Mouse (Mus musculus) c-Kit-positive CD71-positive TER-119-positive erythroid progenitor cells, embryonic 14.5 days (primary cell): ENCODE measurements around the gene Rcc2.

ENCODE experiments used
- DNase-seq: peaks from one replicate; pipeline ENCODE4 v3.0.0-alpha.2; 2013; ENCODE audit warnings: low spot score

Gene Rcc2

GRCm38 (mm10) chr4:140700269-140701018, at the start of gene Rcc2:
Rcc2 (plus strand) TSS chr4:140700541.
- DNase-seq: peak; percentile 53

DNA sequence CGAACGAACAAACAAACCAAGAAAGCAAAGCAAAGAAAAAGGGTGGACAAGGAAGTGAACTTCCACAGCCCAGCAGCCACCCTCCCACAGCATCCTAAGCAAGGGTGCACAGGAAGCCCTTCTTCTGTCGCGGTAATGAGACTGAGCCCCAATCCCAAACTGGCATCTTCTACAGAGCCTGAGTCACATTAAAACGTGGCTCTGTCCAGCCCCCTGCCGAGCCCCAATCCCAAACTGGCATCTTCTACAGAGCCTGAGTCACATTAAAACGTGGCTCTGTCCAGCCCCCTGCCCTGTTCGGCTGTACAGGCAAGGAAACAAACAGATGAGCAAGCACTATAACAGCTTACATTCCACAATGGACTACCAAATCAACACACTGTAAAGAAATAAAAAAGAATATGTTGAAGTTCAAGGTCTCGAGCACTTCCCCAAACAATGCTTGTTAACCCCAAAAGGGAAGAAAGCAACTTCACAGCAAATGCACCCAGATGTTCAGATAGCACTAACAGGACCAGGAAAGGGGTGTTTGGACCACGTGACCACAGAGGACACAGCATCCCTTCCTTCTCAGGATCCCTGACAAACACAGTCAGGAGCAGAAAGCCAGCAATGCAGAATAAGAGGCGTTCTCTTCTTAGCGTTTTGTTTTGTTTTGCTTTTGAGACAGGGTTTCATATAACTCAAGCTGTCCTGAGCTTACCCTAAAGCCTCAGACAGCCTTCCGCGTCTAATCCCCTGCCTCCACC, 46.3 kb upstream of the Rcc2 start:
- no peak for DNase-seq

DNA sequence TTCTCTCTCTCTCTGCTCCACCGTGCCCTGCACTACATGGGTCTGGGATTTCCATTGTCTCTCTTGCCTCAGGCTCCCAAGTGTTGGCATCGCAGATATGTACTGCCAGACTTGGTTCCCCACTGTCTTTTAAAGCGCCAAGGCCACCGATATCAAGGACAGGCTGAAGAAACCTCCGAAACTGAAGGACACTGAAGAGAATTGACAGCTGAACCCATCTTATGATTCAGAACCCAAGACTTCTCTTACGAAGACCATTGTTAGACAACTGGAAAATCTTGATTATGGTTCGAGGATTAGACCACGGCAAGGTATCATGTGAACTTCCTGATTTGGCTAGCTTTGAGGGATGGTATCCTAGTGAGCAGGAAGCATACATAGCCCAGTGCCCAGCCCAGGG, 45.5 kb upstream of the Rcc2 start:
- no peak for DNase-seq

DNA sequence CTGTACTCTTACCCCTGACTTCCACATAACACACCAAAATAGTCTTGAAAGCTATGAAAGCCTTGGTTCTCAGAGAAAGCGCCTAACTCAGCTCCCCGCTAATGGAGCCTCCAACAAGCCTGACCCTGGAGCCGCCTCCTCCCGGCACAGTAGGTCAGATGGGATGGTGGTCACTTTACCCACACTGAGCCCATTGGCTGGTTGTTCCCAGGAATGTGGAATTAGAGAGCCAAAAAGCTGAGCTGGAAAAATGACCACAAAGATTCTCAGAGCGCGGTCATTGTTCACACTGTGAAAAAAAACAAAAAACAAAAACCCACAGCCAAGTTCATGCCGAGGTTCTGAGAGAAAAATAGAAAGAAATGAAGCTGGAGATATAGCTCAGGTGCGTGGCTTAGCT, 43.8 kb upstream of the Rcc2 start:
- no peak for DNase-seq

- DNase-seq: no peak
These were observed 42.4 kb upstream of the Rcc2 start for GRCm38 (mm10) chr4:140657681-140658575.

- DNase-seq: no peak
These were observed 38.8 kb upstream of the Rcc2 start for GRCm38 (mm10) chr4:140661406-140662022.

DNA sequence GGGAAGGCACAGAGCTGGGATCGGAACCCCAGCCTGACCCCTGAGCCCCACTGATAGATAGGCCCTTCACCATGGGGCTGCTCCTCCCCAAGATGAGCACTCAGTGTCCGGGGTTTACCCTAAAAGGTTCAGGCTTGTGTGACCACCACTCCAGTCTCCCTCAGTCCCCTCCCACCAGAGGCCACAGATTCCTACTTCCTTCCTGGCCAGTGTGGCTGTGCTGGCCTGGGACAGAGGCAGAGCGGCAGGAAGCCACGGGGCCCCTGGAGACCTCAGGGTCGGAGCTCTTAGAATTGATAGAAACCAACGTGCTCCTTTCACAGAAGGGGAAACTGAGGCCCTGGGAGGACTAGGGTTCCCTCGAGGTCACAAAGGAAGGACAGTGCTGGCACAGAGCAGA, 37.9 kb upstream of the Rcc2 start:
- no peak for DNase-seq

GRCm38 (mm10) chr4:140662882-140663585, 37.3 kb upstream of the Rcc2 start:
- DNase-seq: no peak

GRCm38 (mm10) chr4:140665053-140665452, 35.3 kb upstream of the Rcc2 start:
- DNase-seq: no peak

GRCm38 (mm10) chr4:140665760-140666159, 34.6 kb upstream of the Rcc2 start, which contains the start of gene Arhgef10l:
Arhgef10l (minus strand) TSS chr4:140666012.
- DNase-seq: no peak

DNA sequence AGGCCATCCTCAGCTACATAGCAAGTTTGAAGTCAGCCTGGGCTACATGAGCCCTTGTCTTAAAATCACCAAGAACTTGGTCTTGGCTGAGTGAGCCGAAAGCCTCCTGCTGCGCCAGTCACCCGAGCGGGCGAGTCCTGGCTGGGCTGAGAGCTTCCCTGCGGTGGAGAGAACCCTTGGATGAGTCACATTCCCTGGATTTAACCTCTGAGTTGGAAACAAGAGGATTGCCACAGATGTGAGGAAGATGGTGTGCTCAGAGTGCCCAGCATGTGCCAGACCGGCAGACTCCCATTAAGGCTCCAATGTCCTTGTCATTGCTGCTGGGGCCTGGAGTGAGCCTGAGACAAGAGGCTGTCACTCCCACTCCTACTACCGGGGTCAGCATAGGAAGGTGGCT, 32.5 kb upstream of the Rcc2 start:
- DNase-seq: no peak

GRCm38 (mm10) chr4:140673527-140674264, 26.6 kb upstream of the Rcc2 start:
- DNase-seq: no peak

- DNase-seq: peak; percentile 74
These were observed 25.9 kb upstream of the Rcc2 start for GRCm38 (mm10) chr4:140674345-140674926.

DNA sequence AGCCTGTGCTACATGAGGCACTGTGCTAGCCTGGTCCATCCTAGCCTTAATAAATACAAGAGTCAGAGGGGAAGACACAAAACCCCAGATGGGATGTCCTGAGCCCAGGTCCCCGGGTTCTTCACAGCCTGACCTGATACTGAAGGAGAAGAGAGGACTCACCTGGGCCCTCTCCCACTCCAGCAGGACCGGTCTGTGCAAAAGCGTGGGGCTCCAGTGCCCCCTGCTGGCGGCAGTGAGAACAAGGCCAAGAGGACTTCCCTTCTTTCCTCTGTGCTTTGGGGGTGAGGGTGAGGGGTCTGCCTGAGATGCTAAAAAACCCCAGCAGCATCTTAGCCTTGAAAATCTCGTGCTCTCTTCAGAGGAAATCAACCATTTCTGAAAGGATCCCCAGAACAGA, 21.3 kb upstream of the Rcc2 start:
- no peak for DNase-seq

GRCm38 (mm10) chr4:140679723-140680380, 20.5 kb upstream of the Rcc2 start:
- peak; percentile 81 for DNase-seq

DNA sequence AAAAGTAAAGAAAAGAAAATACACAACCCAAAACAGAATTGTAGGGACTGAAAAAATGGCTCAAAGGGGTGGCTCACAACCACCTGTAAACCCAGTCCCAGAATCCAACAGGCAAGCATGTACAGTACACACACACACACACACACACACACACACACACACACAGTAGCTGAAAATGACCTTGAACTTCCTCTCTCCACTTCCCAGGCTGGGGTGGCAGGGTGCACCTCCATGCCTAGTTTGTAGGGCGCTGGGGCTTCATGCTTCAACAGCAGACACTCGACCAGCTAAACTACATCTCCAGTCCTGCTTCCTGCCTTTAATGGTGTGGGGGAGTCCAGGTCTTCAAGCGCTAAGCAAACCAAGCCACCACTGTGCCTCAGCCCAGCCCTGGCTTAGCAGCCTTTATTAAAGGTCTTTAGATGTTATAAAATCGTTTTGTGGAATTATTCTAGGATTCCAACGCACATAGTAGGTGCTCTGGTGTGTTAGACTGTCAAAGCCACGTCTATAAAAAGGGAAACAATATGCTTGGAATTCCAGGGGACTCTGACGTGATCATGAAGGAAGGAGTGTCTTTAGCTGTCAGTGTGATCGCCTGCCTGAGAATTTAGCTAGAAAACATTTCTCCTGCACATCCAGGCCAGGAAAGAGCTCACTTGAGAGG, 19.5 kb upstream of the Rcc2 start:
- no peak for DNase-seq

- no peak for DNase-seq
These were observed 16.7 kb upstream of the Rcc2 start for GRCm38 (mm10) chr4:140683608-140684007.

- peak; percentile 77 for DNase-seq
These were observed 16.0 kb upstream of the Rcc2 start for GRCm38 (mm10) chr4:140684141-140684871.
